Comparison of ENCODE assay signal across 29 mouse cellular contexts in genomic region chr12:112570160-112570559, GRCm38 (mm10). TPM values are rescaled to one million over a fixed set of nuclear protein-coding genes. Genes with fewer than 3 reads are reported as not detected.
"Had no signal": no experiment of that assay in that cellular context is flagged by ENCODE, and none has a peak within 500 bp of the region (broad histone marks: within the 10 kb centered on the region; RNA-seq: fewer than 3 reads in every experiment).

No protein-coding gene starts in this region.

- DNase-seq: gastrocnemius, adult 2 months; gastrocnemius, postnatal 10 days; gastrocnemius, postnatal 25 days; heart, adult 18-20 months; heart, postnatal 10 days; heart, postnatal 4 days; kidney, adult 18-20 months; kidney, adult 8-10 months; kidney, postnatal 10 days; kidney, postnatal 25 days; kidney, postnatal 4 days; layer of hippocampus, adult 9-11 months; liver had no signal

- H3K9me3 ChIP-seq: heart, embryonic 13.5 days; heart, embryonic 15.5 days; hindbrain, embryonic 10.5 days; hindbrain, embryonic 12.5 days; intestine, embryonic 15.5 days; limb, embryonic 10.5 days had no signal

- H3K4me3 ChIP-seq: gastrocnemius, adult 2 months; heart, embryonic 13.5 days; heart, embryonic 15.5 days; hindbrain, embryonic 10.5 days; hindbrain, embryonic 12.5 days; intestine, embryonic 15.5 days; left cerebral cortex, adult 2 months; limb, embryonic 10.5 days; limb, embryonic 12.5 days had no signal

- H3K36me3 ChIP-seq: heart, embryonic 13.5 days; heart, embryonic 15.5 days; hindbrain, embryonic 10.5 days; hindbrain, embryonic 12.5 days; intestine, embryonic 15.5 days; limb, embryonic 10.5 days; limb, embryonic 12.5 days had no signal

- H3K27me3 ChIP-seq: heart, embryonic 13.5 days; heart, embryonic 15.5 days; intestine, embryonic 15.5 days had no signal

- ATAC-seq: hindbrain, embryonic 16.5 days; inflammation-experienced regulatory T-cells, adult 6 months; intestine, embryonic 15.5 days; intestine, postnatal 0 days had no signal

- H3K9ac ChIP-seq: heart, embryonic 13.5 days; heart, embryonic 15.5 days; hindbrain, embryonic 12.5 days; hindbrain, embryonic 14.5 days; intestine, embryonic 15.5 days; limb, embryonic 12.5 days had no signal

- H3K27ac ChIP-seq: gastrocnemius, adult 2 months; heart, embryonic 13.5 days; heart, embryonic 15.5 days; hindbrain, embryonic 10.5 days; hindbrain, embryonic 12.5 days; hindbrain, embryonic 14.5 days; intestine, embryonic 15.5 days; left cerebral cortex, adult 2 months; limb, embryonic 10.5 days; limb, embryonic 12.5 days had no signal

- H3K4me2 ChIP-seq: heart, embryonic 11.5 days; heart, embryonic 13.5 days; heart, embryonic 15.5 days; hindbrain, embryonic 12.5 days; hindbrain, embryonic 14.5 days; intestine, embryonic 15.5 days; limb, embryonic 12.5 days; liver, embryonic 11.5 days had no signal

- H3K4me1 ChIP-seq: heart, embryonic 15.5 days; intestine, embryonic 15.5 days; limb, embryonic 10.5 days; limb, embryonic 12.5 days had no signal

RNA-seq across cellular contexts. Expression of gene Tmem179, which starts 53.6 kb away (rescaled TPM):
- total RNA-seq: gastrocnemius, adult 2 months; granulocyte monocyte progenitor cell, adult 5-6 weeks; heart, postnatal 10 days; heart, postnatal 25 days had no signal
- polyA plus RNA-seq: inflammation-experienced regulatory T-cells, adult 6 months; limb, embryonic 10.5 days had no signal
